Mouse (Mus musculus) embryonic fibroblast, embryonic 13.5 days (primary cell): ENCODE data around the gene Serpinf1.
"Not testable (repeated sequence)": the region's sequence is repeated elsewhere in the genome, so short reads cannot be mapped to it uniquely, and the experiment has no call there.

Experiments used
- CTCF ChIP-seq: IDR thresholded peaks from 2 replicates; pipeline ENCODE4 v1.5.1; 2011; ENCODE audit warnings: mild to moderate bottlenecking, control low read depth, low read length, moderate library complexity, borderline replicate concordance; ENCODE audit not compliant: insufficient read depth
- POLR2A ChIP-seq: IDR thresholded peaks from 2 replicates; pipeline ENCODE4 v1.6.1; 2011; ENCODE audit warnings: low read depth, mild to moderate bottlenecking, control low read depth, low read length, moderate library complexity

GRCm38 (mm10) chr11:75383529-75383928, 39.0 kb downstream of the Serpinf1 start:
- TF ChIP-seq CTCF, POLR2A: not testable (repeated sequence)
